Mouse (Mus musculus): ENCODE measurements around the gene Kcnb1. TPM values are rescaled to one million over a fixed set of nuclear protein-coding genes. Genes with fewer than 3 reads are reported as not detected.
A peak's percentile ranks its signal among the peaks of the same experiment; 100 is the strongest.

Kcnb1 gene
- polyA plus RNA-seq, 1 experiment, result 0.62 TPM

DNA sequence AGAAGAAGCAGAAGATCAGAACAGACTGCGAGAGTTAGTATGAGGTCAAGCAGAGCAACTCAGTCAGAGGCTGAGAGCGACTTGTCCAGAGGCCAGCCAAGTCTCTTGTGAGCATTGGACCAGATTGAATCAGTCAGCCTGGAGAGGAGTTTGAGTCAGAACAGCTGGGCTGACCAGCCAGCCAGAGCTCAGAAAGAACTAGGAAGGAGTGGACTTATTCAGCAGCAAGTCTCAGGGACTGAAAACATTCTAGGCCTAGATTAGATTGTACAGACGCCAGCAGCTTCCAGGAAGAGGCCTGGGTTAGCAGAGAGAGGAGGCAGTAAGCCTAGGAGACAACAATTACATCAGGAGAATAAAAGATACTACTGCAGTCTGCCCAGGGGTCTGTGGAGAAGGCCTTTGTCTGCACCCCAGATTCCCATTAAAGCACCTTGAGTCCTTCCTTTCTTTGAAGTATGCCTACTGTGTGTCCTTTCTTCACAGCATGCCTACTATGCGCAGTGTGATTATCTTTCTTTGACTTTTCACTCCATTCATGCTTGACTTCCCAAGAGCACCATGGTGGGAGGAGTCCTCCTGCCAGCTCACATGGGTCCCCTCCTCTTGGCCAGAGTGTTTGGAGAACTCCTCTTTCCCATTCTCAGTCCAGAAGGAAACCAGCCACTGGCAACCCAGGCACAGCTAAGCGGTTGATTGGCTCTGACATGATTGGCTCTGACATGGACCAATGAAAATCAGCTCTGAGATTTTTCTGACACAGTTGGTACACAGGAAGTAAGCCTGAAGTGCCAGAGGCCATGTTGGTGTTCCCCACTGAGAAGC is 16.7 kb downstream of the Kcnb1 start:
- Histone ChIP-seq H3K4me1 (ENCODE audit: control insufficient read depth, insufficient read depth, low read length) (no peaks in the 10 kb centered on the region), H3K4me3 (ENCODE audit: insufficient read depth, low read length) (no peak overlapping the region), H3K27ac (ENCODE audit: insufficient read depth, low read depth, low read length) (no peak overlapping the region)
- no peak for TF ChIP-seq CTCF (IDR thresholded peaks at IDR 0.05; ENCODE audit: low read depth, low read length)
- TF ChIP-seq POLR2A (IDR thresholded peaks at IDR 0.05; ENCODE audit: borderline replicate concordance, low read depth, low read length), result no peak

GRCm38 (mm10) chr2:167167515-167168212 is 22.3 kb downstream of the Kcnb1 start:
- Histone ChIP-seq H3K4me3 (ENCODE audit: insufficient read depth, low read length) (no peak overlapping the region), H3K4me1 (ENCODE audit: control insufficient read depth, insufficient read depth, low read length) (no peaks in the 10 kb centered on the region), H3K27ac (ENCODE audit: insufficient read depth, low read depth, low read length) (no peak overlapping the region)
- TF ChIP-seq POLR2A (IDR thresholded peaks at IDR 0.05; ENCODE audit: borderline replicate concordance, low read depth, low read length), result no peak
- TF ChIP-seq CTCF (IDR thresholded peaks at IDR 0.05; ENCODE audit: low read depth, low read length), result no peak

DNA sequence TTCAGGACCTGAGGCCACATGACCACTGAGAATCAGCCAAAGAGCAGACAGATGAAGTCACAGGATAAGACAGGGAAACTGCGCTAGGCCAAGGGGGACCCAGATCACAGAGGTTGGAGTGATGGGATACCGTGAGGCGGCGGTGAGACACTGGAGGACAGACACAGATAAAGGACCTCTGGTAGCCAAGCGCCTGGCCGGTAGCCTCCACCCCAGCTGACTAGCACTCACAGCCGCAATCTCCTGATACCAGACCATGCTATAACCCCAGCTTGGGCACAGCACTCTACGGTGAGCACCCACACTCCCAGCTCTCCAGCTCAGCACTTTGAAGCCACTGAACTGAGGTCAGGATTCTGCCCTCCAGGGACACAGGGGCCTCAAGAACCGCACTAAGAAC is 26.4 kb downstream of the Kcnb1 start:
- no peak overlapping the region for H3K4me3 ChIP-seq (ENCODE audit: insufficient read depth, low read length)
- TF ChIP-seq CTCF (IDR thresholded peaks at IDR 0.05; ENCODE audit: low read depth, low read length) (no peak), POLR2A (IDR thresholded peaks at IDR 0.05; ENCODE audit: borderline replicate concordance, low read depth, low read length) (no peak)

GRCm38 (mm10) chr2:167163134-167163533 is 26.8 kb downstream of the Kcnb1 start:
- Histone ChIP-seq H3K27ac (ENCODE audit: insufficient read depth, low read depth, low read length) (no peak overlapping the region), H3K4me3 (ENCODE audit: insufficient read depth, low read length) (no peak overlapping the region), H3K4me1 (ENCODE audit: control insufficient read depth, insufficient read depth, low read length) (no peaks in the 10 kb centered on the region)
- no peak for TF ChIP-seq POLR2A (IDR thresholded peaks at IDR 0.05; ENCODE audit: borderline replicate concordance, low read depth, low read length)
- TF ChIP-seq CTCF (IDR thresholded peaks at IDR 0.05; ENCODE audit: low read depth, low read length), result no peak

More for the DNA sequence above, 26.4 kb downstream of the Kcnb1 start:
- Histone ChIP-seq H3K27ac (ENCODE audit: insufficient read depth, low read depth, low read length) (no peak overlapping the region), H3K4me1 (ENCODE audit: control insufficient read depth, insufficient read depth, low read length) (no peaks in the 10 kb centered on the region)

GRCm38 (mm10) chr2:167162516-167163021 is 27.4 kb downstream of the Kcnb1 start:
- no peak for TF ChIP-seq CTCF (IDR thresholded peaks at IDR 0.05; ENCODE audit: low read depth, low read length)
- no peak for TF ChIP-seq POLR2A (IDR thresholded peaks at IDR 0.05; ENCODE audit: borderline replicate concordance, low read depth, low read length)
- H3K4me1 ChIP-seq (ENCODE audit: control insufficient read depth, insufficient read depth, low read length), result no peaks in the 10 kb centered on the region
- H3K27ac ChIP-seq (ENCODE audit: insufficient read depth, low read depth, low read length), result no peak overlapping the region
- H3K4me3 ChIP-seq (ENCODE audit: insufficient read depth, low read length), result no peak overlapping the region

DNA sequence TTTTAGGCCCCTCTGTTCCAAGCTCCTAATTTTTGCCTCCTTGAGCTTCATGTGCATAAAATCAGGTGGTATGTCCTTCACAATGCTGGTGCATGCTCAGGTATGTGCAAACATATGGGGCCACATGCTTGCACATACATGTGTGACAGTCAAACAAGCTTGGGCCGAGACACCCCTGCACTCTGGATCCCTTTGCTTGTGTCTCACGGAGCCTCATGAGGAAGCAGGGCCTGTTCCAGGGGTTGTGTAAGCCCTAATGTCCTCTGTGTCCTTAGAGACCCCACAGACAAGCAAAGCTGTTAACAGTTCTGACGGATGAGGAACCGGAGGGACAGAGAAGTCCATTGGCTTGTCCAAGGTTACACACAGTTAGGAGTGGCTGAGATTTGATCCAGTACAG is 30.2 kb downstream of the Kcnb1 start:
- Histone ChIP-seq H3K27ac (ENCODE audit: insufficient read depth, low read depth, low read length) (no peak overlapping the region), H3K4me1 (ENCODE audit: control insufficient read depth, insufficient read depth, low read length) (peaks cover 15% of the 10 kb centered on the region), H3K4me3 (ENCODE audit: insufficient read depth, low read length) (no peak overlapping the region)
- TF ChIP-seq CTCF (IDR thresholded peaks at IDR 0.05; ENCODE audit: low read depth, low read length) (no peak), POLR2A (IDR thresholded peaks at IDR 0.05; ENCODE audit: borderline replicate concordance, low read depth, low read length) (no peak)

GRCm38 (mm10) chr2:167158780-167159179 is 31.2 kb downstream of the Kcnb1 start:
- no peak for TF ChIP-seq POLR2A (IDR thresholded peaks at IDR 0.05; ENCODE audit: borderline replicate concordance, low read depth, low read length)
- TF ChIP-seq CTCF (IDR thresholded peaks at IDR 0.05; ENCODE audit: low read depth, low read length), result no peak
- Histone ChIP-seq H3K27ac (ENCODE audit: insufficient read depth, low read depth, low read length) (no peak overlapping the region), H3K4me3 (ENCODE audit: insufficient read depth, low read length) (no peak overlapping the region), H3K4me1 (ENCODE audit: control insufficient read depth, insufficient read depth, low read length) (peaks cover 15% of the 10 kb centered on the region)

DNA sequence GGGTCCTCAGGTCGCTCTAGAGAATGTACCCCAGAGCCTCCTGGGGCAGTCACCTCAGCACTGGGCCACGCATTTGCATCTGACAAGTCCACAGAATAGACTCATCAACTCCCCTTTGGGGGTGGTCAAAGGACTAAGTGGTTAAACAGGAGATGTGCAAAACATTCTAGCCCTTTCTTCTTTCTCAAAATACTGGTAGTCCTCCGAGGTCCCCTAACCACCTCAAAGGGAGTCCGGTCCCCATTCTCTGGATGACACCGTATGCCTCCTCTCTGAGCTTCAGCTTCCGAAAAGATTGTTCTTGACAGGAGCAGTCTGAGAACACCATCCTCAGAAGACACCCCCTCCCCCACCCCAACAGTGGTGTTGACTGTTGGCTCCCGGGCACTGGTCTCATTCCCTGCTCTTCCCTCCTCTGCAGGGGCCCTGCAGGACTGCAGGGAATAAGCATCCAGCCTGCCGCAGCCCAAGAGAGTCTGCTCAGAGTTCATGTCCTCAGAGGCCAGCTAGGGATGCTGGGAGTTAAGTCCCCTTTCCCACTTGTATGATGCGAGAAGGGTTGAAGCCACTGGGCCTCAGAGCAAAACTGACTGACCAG is 33.7 kb downstream of the Kcnb1 start:
- Histone ChIP-seq H3K4me3 (ENCODE audit: insufficient read depth, low read length) (no peak overlapping the region), H3K27ac (ENCODE audit: insufficient read depth, low read depth, low read length) (peak overlapping the region; percentile 14; the same call in 1 of the 2 replicates), H3K4me1 (ENCODE audit: control insufficient read depth, insufficient read depth, low read length) (peaks cover 15% of the 10 kb centered on the region)
- TF ChIP-seq CTCF (IDR thresholded peaks at IDR 0.05; ENCODE audit: low read depth, low read length) (0 out of 2 replicates have a peak, but pooled peaks have one; percentile 12), POLR2A (IDR thresholded peaks at IDR 0.05; ENCODE audit: borderline replicate concordance, low read depth, low read length) (no peak)

DNA sequence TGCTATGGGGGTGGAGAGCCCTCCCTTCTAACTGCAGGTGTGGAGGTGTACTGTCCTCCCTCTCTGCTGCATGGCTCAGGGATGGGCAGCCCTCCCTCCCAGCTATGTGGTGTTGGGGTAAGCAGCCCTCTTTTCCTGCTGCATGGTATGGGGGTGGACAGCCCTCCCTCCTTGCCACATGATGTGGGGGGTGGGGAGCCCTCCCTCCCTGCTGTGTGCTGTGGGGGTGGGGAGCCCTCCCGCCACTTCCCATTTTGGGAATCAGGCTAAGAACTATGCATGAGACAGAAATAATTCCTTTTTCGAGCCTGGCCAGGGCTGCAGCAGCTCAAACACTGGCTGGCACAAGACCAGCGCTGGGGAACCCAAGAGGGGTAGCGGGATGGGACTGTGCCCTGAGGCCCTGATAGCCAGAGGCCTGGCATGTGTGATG is 34.4 kb downstream of the Kcnb1 start:
- Histone ChIP-seq H3K4me3 (ENCODE audit: insufficient read depth, low read length) (no peak overlapping the region), H3K27ac (ENCODE audit: insufficient read depth, low read depth, low read length) (peak overlapping the region; percentile 14; the same call in 1 of the 2 replicates), H3K4me1 (ENCODE audit: control insufficient read depth, insufficient read depth, low read length) (peaks cover 15% of the 10 kb centered on the region)
- no peak for TF ChIP-seq POLR2A (IDR thresholded peaks at IDR 0.05; ENCODE audit: borderline replicate concordance, low read depth, low read length)
- TF ChIP-seq CTCF (IDR thresholded peaks at IDR 0.05; ENCODE audit: low read depth, low read length), result 0 out of 2 replicates have a peak, but pooled peaks have one; percentile 7
